15 mouse cellular contexts compared by ENCODE assay signal in the genomic region with DNA sequence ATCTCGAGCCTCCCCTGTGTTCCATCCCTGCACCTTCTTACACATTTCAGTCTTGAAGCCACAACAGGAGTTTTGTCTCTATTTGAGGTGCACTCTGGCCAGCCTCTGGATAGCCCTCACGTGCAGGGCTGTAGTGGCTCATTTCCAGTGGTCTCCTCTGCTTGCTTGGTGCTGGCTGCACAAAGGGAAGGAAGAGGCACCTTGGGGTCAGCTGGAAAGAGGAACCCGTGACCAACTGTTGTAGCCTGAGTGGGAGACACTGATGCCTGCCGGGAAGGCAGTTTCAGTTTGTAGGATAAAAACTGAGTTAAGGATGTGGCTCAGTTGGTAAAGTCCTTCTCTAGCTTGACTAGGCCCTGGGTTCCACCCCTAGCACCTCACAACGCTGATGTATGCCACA. TPM values are rescaled to one million over a fixed set of nuclear protein-coding genes. Genes with fewer than 3 reads are reported as not detected.
DNase-seq lines count a peak whose midpoint lies in the region; ATAC-seq and TF ChIP-seq lines count a peak whose summit lies in the region.
"Had no signal": no experiment of that assay in that cellular context is flagged by ENCODE, and none has a peak within 500 bp of the region (broad histone marks: within the 10 kb centered on the region; RNA-seq: fewer than 3 reads in every experiment).

No protein-coding gene starts in this region.

- no peak overlapping the region for H3K9ac ChIP-seq in kidney, embryonic 14.5 days (ENCODE audit: low read depth, low read length)
- 0 out of 2 replicates have a peak overlapping the region, but pooled peaks have one; percentile 2 for H3K9ac ChIP-seq in liver, adult 2 months (ENCODE audit: low read depth, low read length)
- H3K9ac ChIP-seq in forebrain, embryonic 15.5 days (replicated peaks), result no peak overlapping the region
- H3K9ac ChIP-seq: forebrain, embryonic 12.5 days; midbrain, embryonic 12.5 days had no signal

- H3K27ac ChIP-seq in kidney, embryonic 14.5 days (ENCODE audit: low read depth, low read length), result no peak overlapping the region
- H3K27ac ChIP-seq in liver, adult 2 months (replicated peaks; ENCODE audit: insufficient read depth, low read depth, low read length), result peak overlapping the region; percentile 48
- no peak overlapping the region for H3K27ac ChIP-seq in forebrain, embryonic 15.5 days (replicated peaks)
- H3K27ac ChIP-seq: forebrain, embryonic 12.5 days; heart, adult 2 months; left cerebral cortex, adult 2 months; midbrain, embryonic 12.5 days had no signal

- ATAC-seq in kidney, embryonic 14.5 days (ENCODE audit: low FRiP score, low TSS enrichment), result no peak
- ATAC-seq in common myeloid progenitor, adult 5-6 weeks (replicated peaks; ENCODE audit: low read depth, poor library complexity, severe bottlenecking), result peak; percentile 50
- ATAC-seq in forebrain, embryonic 15.5 days (replicated peaks), result no peak
- ATAC-seq: inflammation-experienced regulatory T-cells, adult 6 months had no signal

- H3ac ChIP-seq in C2C12 (ENCODE audit: control insufficient read depth, insufficient read length, low read depth), result peak overlapping the region; percentile 29

- TF ChIP-seq CTCF in C2C12 (IDR thresholded peaks at IDR 0.05; ENCODE audit: control insufficient read depth, insufficient read depth, insufficient read length), result no peak
- no peak for TF ChIP-seq CTCF in liver, adult 2 months (IDR thresholded peaks at IDR 0.05; ENCODE audit: low read depth, low read length)

- peaks cover 70% of the 10 kb centered on the region for H3K79me2 ChIP-seq in C2C12 (ENCODE audit: control insufficient read depth, insufficient read depth)
- H3K79me2 ChIP-seq in liver, adult 2 months (ENCODE audit: control insufficient read depth, insufficient read depth, low read length), result peaks cover 24% of the 10 kb centered on the region

- peak; percentile 14 for DNase-seq in kidney, adult 18-20 months
- DNase-seq in liver, adult 2 months (ENCODE audit: extremely low read depth, low read depth, low spot score), result no peak
- DNase-seq in urinary bladder, postnatal 25 days (ENCODE audit: low spot score), result no peak
- no peak for DNase-seq in layer of hippocampus, adult 11-12 months (ENCODE audit: low spot score)
- DNase-seq: thymus, adult 2 months had no signal

- no peaks in the 10 kb centered on the region; the same call in 1 of the 2 replicates for H3K36me3 ChIP-seq in kidney, embryonic 14.5 days (ENCODE audit: control insufficient read depth, insufficient read depth, low read length)
- H3K36me3 ChIP-seq in C2C12 (ENCODE audit: control insufficient read depth, insufficient read depth), result peaks cover 3% of the 10 kb centered on the region
- H3K36me3 ChIP-seq in liver, adult 2 months (ENCODE audit: control insufficient read depth, insufficient read depth, low read length), result no peaks in the 10 kb centered on the region; the same call in 1 of the 2 replicates
- peaks cover under 1% of the 10 kb centered on the region; the same call in 1 of the 2 replicates for H3K36me3 ChIP-seq in forebrain, embryonic 15.5 days

- no peak for TF ChIP-seq POLR2A in liver, adult 2 months (IDR thresholded peaks at IDR 0.05; ENCODE audit: extremely low read depth, insufficient read depth, low read length)

- H3K9me3 ChIP-seq in kidney, embryonic 14.5 days (ENCODE audit: control insufficient read depth, low read length), result no peaks in the 10 kb centered on the region
- no peaks in the 10 kb centered on the region for H3K9me3 ChIP-seq in forebrain, embryonic 15.5 days
- H3K9me3 ChIP-seq: forebrain, embryonic 12.5 days; midbrain, embryonic 12.5 days had no signal

- WGBS in kidney, embryonic 14.5 days, result 44% methylated on average over 5 of the region's 5 CpGs
- WGBS in liver, adult 2 months, result 52% methylated on average over 5 of the region's 5 CpGs
- WGBS in forebrain, embryonic 15.5 days, result 75% methylated on average over 5 of the region's 5 CpGs

- H3K4me1 ChIP-seq in kidney, embryonic 14.5 days (ENCODE audit: control insufficient read depth, insufficient read depth, low read length), result peaks cover 29% of the 10 kb centered on the region
- peaks cover 27% of the 10 kb centered on the region for H3K4me1 ChIP-seq in liver, adult 2 months (ENCODE audit: control insufficient read depth, insufficient read depth, low read length)
- peaks cover 22% of the 10 kb centered on the region for H3K4me1 ChIP-seq in forebrain, embryonic 15.5 days

- H3K79me3 ChIP-seq in C2C12 (ENCODE audit: low read depth), result peaks cover 49% of the 10 kb centered on the region

- H3K27me3 ChIP-seq in kidney, embryonic 14.5 days (ENCODE audit: control insufficient read depth, insufficient read depth, low read length), result no peaks in the 10 kb centered on the region
- no peaks in the 10 kb centered on the region for H3K27me3 ChIP-seq in C2C12 (ENCODE audit: control insufficient read depth, insufficient read depth, insufficient read length)
- no peaks in the 10 kb centered on the region for H3K27me3 ChIP-seq in liver, adult 2 months (ENCODE audit: control insufficient read depth, insufficient read depth, low read length)
- no peaks in the 10 kb centered on the region for H3K27me3 ChIP-seq in forebrain, embryonic 15.5 days
- H3K27me3 ChIP-seq: midbrain, embryonic 12.5 days had no signal

- no peak overlapping the region for H3K4me2 ChIP-seq in kidney, embryonic 14.5 days (replicated peaks; ENCODE audit: low read depth, low read length)
- no peak overlapping the region for H3K4me2 ChIP-seq in forebrain, embryonic 15.5 days (replicated peaks)
- H3K4me2 ChIP-seq: forebrain, embryonic 12.5 days; midbrain, embryonic 12.5 days had no signal

- H3K4me3 ChIP-seq in kidney, embryonic 14.5 days (ENCODE audit: low read length), result no peak overlapping the region
- no peak overlapping the region for H3K4me3 ChIP-seq in C2C12 (ENCODE audit: insufficient read depth, poor library complexity, severe bottlenecking)
- H3K4me3 ChIP-seq in liver, adult 2 months (ENCODE audit: insufficient read depth, low read depth, low read length), result no peak overlapping the region
- H3K4me3 ChIP-seq in forebrain, embryonic 15.5 days, result no peak overlapping the region
- H3K4me3 ChIP-seq: forebrain, embryonic 12.5 days; heart, adult 2 months; left cerebral cortex, adult 2 months; midbrain, embryonic 12.5 days had no signal

TF ChIP-seq in C2C12, 6 proteins besides CTCF, POLR2A, EP300 and RAD21:
- TF ChIP-seq USF1 (IDR thresholded peaks at IDR 0.05; ENCODE audit: low read depth), result no peak
- no peak for TF ChIP-seq MYOG (IDR thresholded peaks at IDR 0.05; ENCODE audit: control insufficient read depth, extremely low read depth, insufficient read length)
- no peak for TF ChIP-seq MYOD1 (IDR thresholded peaks at IDR 0.05; ENCODE audit: control insufficient read depth, insufficient read length, low read depth)
- TF ChIP-seq FOSL1 (IDR thresholded peaks at IDR 0.05; ENCODE audit: insufficient read depth, low read length, poor library complexity, severe bottlenecking), result no peak
- no peak for TF ChIP-seq CEBPB (IDR thresholded peaks at IDR 0.05; ENCODE audit: low read depth)
- TF ChIP-seq MAX (IDR thresholded peaks at IDR 0.05), result no peak

RNA-seq across cellular contexts. Expression of gene Aagab, which starts 9.5 kb away (rescaled TPM):
- polyA plus RNA-seq in kidney, embryonic 14.5 days (2014; fragmentation: Nextera tagmentation; extraction: Ambion mirVana), result 18.9 and 31.1 TPM in 2 replicates
- polyA plus RNA-seq in C2C12 (2012; fragmentation: generic; extraction: Trizol), result 9.1 TPM
- 30.7 and 44.4 TPM in 2 replicates for total RNA-seq in common myeloid progenitor, adult 5-6 weeks (2017)
- total RNA-seq in liver, adult 2 months (2014; rRNA removed), result 14.4 and 14.9 TPM in 2 replicates
- polyA plus RNA-seq in liver, adult 2 months (2012; rRNA removed), result 10.6 and 11.9 TPM in 2 replicates
- 52.3 and 56.6 TPM in 2 replicates for polyA plus RNA-seq in forebrain, embryonic 15.5 days (2015; fragmentation: Nextera tagmentation; extraction: Ambion mirVana)

RNA-seq across cellular contexts. Expression of gene Iqch, which starts 9.7 kb away (rescaled TPM):
- polyA plus RNA-seq in kidney, embryonic 14.5 days (2014; fragmentation: Nextera tagmentation; extraction: Ambion mirVana), result 0.09 TPM in 1 of 2 replicates, not detected in the other
- not detected for polyA plus RNA-seq in C2C12 (2012; fragmentation: generic; extraction: Trizol)
- 0.09 TPM in 1 of 2 replicates, not detected in the other for total RNA-seq in common myeloid progenitor, adult 5-6 weeks (2017)
- total RNA-seq in liver, adult 2 months (2014; rRNA removed), result 0.13 and 0.28 TPM in 2 replicates
- 0.02 and 0.06 TPM in 2 replicates for polyA plus RNA-seq in liver, adult 2 months (2012; rRNA removed)
- polyA plus RNA-seq in forebrain, embryonic 15.5 days (2015; fragmentation: Nextera tagmentation; extraction: Ambion mirVana), result 0.13 and 0.15 TPM in 2 replicates
- total RNA-seq: heart, adult 2 months; left cerebral cortex, adult 2 months had no signal
- polyA plus RNA-seq: forebrain, embryonic 12.5 days; inflammation-experienced regulatory T-cells, adult 6 months; midbrain, embryonic 12.5 days; spleen, adult 2 months had no signal
